Mouse (Mus musculus) hindbrain, embryonic 10.5 days (tissue): ENCODE measurements at regions not wholly inside any gene's neighbourhood (a gene's known extent, or its start where the extent isn't known, plus 50 kb on each side); places are given as distances from the start of the nearest gene placed in this dataset.
"Not testable (repeated sequence)": the region's sequence is repeated elsewhere in the genome, so short reads cannot be mapped to it uniquely, and the experiment has no call there.

ENCODE experiments used
- DNase-seq: peaks from one replicate; pipeline ENCODE4 v3.0.0-alpha.2; 2017; ENCODE audit warnings: low spot score
- H3K27ac ChIP-seq: fragments of 300-500 bp; sonication (generic); 2 replicates; pipeline ENCODE4 v1.5.1; 2016; ENCODE audit warnings: mild to moderate bottlenecking, moderate library complexity
- H3K27me3 ChIP-seq: fragments of 300-500 bp; sonication (generic); 2 replicates; pipeline ENCODE4 v1.6.1; 2016; ENCODE audit warnings: mild to moderate bottlenecking; ENCODE audit not compliant: poor library complexity, insufficient read depth, severe bottlenecking
- H3K36me3 ChIP-seq: fragments of 300-500 bp; sonication (generic); 2 replicates; pipeline ENCODE4 v1.6.1; 2016; ENCODE audit warnings: mild to moderate bottlenecking, moderate library complexity
- H3K4me1 ChIP-seq: fragments of 300-500 bp; sonication (generic); replicated peaks from 2 replicates; pipeline ENCODE4 v1.6.1; 2016; ENCODE audit warnings: mild to moderate bottlenecking
- H3K4me3 ChIP-seq: fragments of 300-500 bp; sonication (generic); 2 replicates; pipeline ENCODE4 v1.5.1; 2016; ENCODE audit warnings: mild to moderate bottlenecking, moderate library complexity
- H3K9me3 ChIP-seq: fragments of 300-500 bp; sonication (generic); 2 replicates; pipeline ENCODE4 v1.6.1; 2016; ENCODE audit warnings: mild to moderate bottlenecking, moderate library complexity
- WGBS: fragments of 180-500 bp; shearing (Covaris S2); methylation state at CpG from one replicate; pipeline ENCODE4 v1.1.7; 2016; 5-methylcytosine and 5-hydroxymethylcytosine counted together

GRCm38 (mm10) chr6:7374629-7375028, 180.1 kb upstream of the Tac1 start:
- Histone ChIP-seq H3K9me3 (no peaks in the 10 kb centered on the region), H3K27me3 (no peaks in the 10 kb centered on the region), H3K36me3 (no peaks in the 10 kb centered on the region), H3K27ac (no peak overlapping the region), H3K4me3 (no peak overlapping the region), H3K4me1 (peaks cover 5% of the 10 kb centered on the region; the same call in 1 of the 2 replicates)
- peak; percentile 3 for DNase-seq
- WGBS = 64% methylated on average over 4 of the region's 4 CpGs

GRCm38 (mm10) chr6:7375851-7376250, 178.8 kb upstream of the Tac1 start:
- Histone ChIP-seq H3K4me1 (peaks cover 5% of the 10 kb centered on the region; the same call in 1 of the 2 replicates), H3K27ac (no peak overlapping the region), H3K9me3 (no peaks in the 10 kb centered on the region), H3K36me3 (no peaks in the 10 kb centered on the region), H3K4me3 (no peak overlapping the region), H3K27me3 (no peaks in the 10 kb centered on the region)
- 93% methylated on average over 2 of the region's 2 CpGs for WGBS
- DNase-seq = no peak

- Histone ChIP-seq H3K9me3 (no peaks in the 10 kb centered on the region), H3K4me3 (no peak overlapping the region), H3K36me3 (no peaks in the 10 kb centered on the region), H3K27ac (no peak overlapping the region), H3K27me3 (no peaks in the 10 kb centered on the region), H3K4me1 (peaks cover 5% of the 10 kb centered on the region; the same call in 1 of the 2 replicates)
- WGBS = 68% methylated on average over 5 of the region's 5 CpGs
- DNase-seq = no peak
Observed at GRCm38 (mm10) chr6:7378651-7379050, 176.0 kb upstream of the Tac1 start.

GRCm38 (mm10) chr6:7424731-7425130, 129.9 kb upstream of the Tac1 start:
- Histone ChIP-seq H3K9me3 (no peaks in the 10 kb centered on the region), H3K27me3 (no peaks in the 10 kb centered on the region), H3K4me1 (no peaks in the 10 kb centered on the region), H3K27ac (no peak overlapping the region), H3K4me3 (no peak overlapping the region), H3K36me3 (no peaks in the 10 kb centered on the region)
- no peak for DNase-seq
- WGBS = 50% methylated on average over 2 of the region's 2 CpGs

- WGBS = 42% methylated on average over 3 of the region's 3 CpGs
- no peaks in the 10 kb centered on the region for H3K4me1 ChIP-seq
- no peak overlapping the region for H3K27ac ChIP-seq
- no peaks in the 10 kb centered on the region for H3K9me3 ChIP-seq
- no peaks in the 10 kb centered on the region for H3K36me3 ChIP-seq
- no peak for DNase-seq
- no peaks in the 10 kb centered on the region for H3K27me3 ChIP-seq
- no peak overlapping the region for H3K4me3 ChIP-seq
Observed at GRCm38 (mm10) chr6:7441725-7442124, 113.0 kb upstream of the Tac1 start.

- H3K4me1 ChIP-seq, H3K27ac ChIP-seq, H3K36me3 ChIP-seq, H3K27me3 ChIP-seq, DNase-seq, H3K4me3 ChIP-seq, H3K9me3 ChIP-seq: not testable (repeated sequence)
- WGBS = 61% methylated on average over 3 of the region's 3 CpGs
Observed at GRCm38 (mm10) chr6:7442286-7442685, 112.4 kb upstream of the Tac1 start.

GRCm38 (mm10) chr6:7455881-7456280, 98.8 kb upstream of the Tac1 start:
- no peak overlapping the region for H3K4me3 ChIP-seq
- WGBS = 90% methylated on average over 3 of the region's 3 CpGs
- DNase-seq = no peak

GRCm38 (mm10) chr6:7463896-7464295, 90.8 kb upstream of the Tac1 start:
- 87% methylated on average over 2 of the region's 2 CpGs for WGBS
- Histone ChIP-seq H3K27me3 (no peaks in the 10 kb centered on the region), H3K4me3 (no peak overlapping the region), H3K4me1 (no peaks in the 10 kb centered on the region), H3K9me3 (no peaks in the 10 kb centered on the region), H3K27ac (no peak overlapping the region), H3K36me3 (no peaks in the 10 kb centered on the region)
- no peak for DNase-seq

More at GRCm38 (mm10) chr6:7455881-7456280, 98.8 kb upstream of the Tac1 start:
- no peaks in the 10 kb centered on the region for H3K9me3 ChIP-seq
- no peaks in the 10 kb centered on the region for H3K27me3 ChIP-seq
- no peaks in the 10 kb centered on the region for H3K4me1 ChIP-seq
- no peak overlapping the region for H3K27ac ChIP-seq
- no peaks in the 10 kb centered on the region for H3K36me3 ChIP-seq

GRCm38 (mm10) chr6:7464346-7464745, 90.3 kb upstream of the Tac1 start:
- no peak for DNase-seq
- H3K4me3 ChIP-seq = no peak overlapping the region

GRCm38 (mm10) chr6:7472366-7473026, 82.2 kb upstream of the Tac1 start:
- no peak for DNase-seq

More at GRCm38 (mm10) chr6:7464346-7464745, 90.3 kb upstream of the Tac1 start:
- Histone ChIP-seq H3K27ac (no peak overlapping the region), H3K9me3 (no peaks in the 10 kb centered on the region), H3K36me3 (no peaks in the 10 kb centered on the region), H3K4me1 (no peaks in the 10 kb centered on the region), H3K27me3 (no peaks in the 10 kb centered on the region)
- WGBS = 81% methylated on average over 2 of the region's 2 CpGs

GRCm38 (mm10) chr6:7473730-7474129, 80.9 kb upstream of the Tac1 start:
- Histone ChIP-seq H3K9me3 (no peaks in the 10 kb centered on the region), H3K27me3 (no peaks in the 10 kb centered on the region), H3K36me3 (no peaks in the 10 kb centered on the region), H3K4me3 (no peak overlapping the region), H3K27ac (no peak overlapping the region), H3K4me1 (no peaks in the 10 kb centered on the region)
- 80% methylated on average over 3 of the region's 3 CpGs for WGBS
- DNase-seq = no peak

More at GRCm38 (mm10) chr6:7472366-7473026, 82.2 kb upstream of the Tac1 start:
- Histone ChIP-seq H3K27ac (no peak overlapping the region), H3K36me3 (no peaks in the 10 kb centered on the region), H3K9me3 (no peaks in the 10 kb centered on the region), H3K27me3 (no peaks in the 10 kb centered on the region), H3K4me3 (no peak overlapping the region), H3K4me1 (no peaks in the 10 kb centered on the region)
- 81% methylated on average over 7 of the region's 7 CpGs for WGBS

- Histone ChIP-seq H3K4me1 (no peaks in the 10 kb centered on the region), H3K36me3 (no peaks in the 10 kb centered on the region), H3K9me3 (no peaks in the 10 kb centered on the region), H3K4me3 (no peak overlapping the region), H3K27ac (no peak overlapping the region), H3K27me3 (no peaks in the 10 kb centered on the region)
- WGBS = 86% methylated on average over 1 of the region's 1 CpGs
- no peak for DNase-seq
Observed at GRCm38 (mm10) chr6:7476907-7477306, 77.8 kb upstream of the Tac1 start.

- 87% methylated on average over 2 of the region's 2 CpGs for WGBS
Observed at GRCm38 (mm10) chr6:7494299-7494698, 60.4 kb upstream of the Tac1 start.

GRCm38 (mm10) chr6:7496766-7497165, 57.9 kb upstream of the Tac1 start:
- Histone ChIP-seq H3K27ac (no peak overlapping the region), H3K27me3 (no peaks in the 10 kb centered on the region), H3K9me3 (no peaks in the 10 kb centered on the region), H3K36me3 (no peaks in the 10 kb centered on the region), H3K4me1 (no peaks in the 10 kb centered on the region), H3K4me3 (no peak overlapping the region)
- no peak for DNase-seq
- 68% methylated on average over 3 of the region's 3 CpGs for WGBS

More at GRCm38 (mm10) chr6:7494299-7494698, 60.4 kb upstream of the Tac1 start:
- no peaks in the 10 kb centered on the region for H3K27me3 ChIP-seq
- H3K27ac ChIP-seq = no peak overlapping the region
- no peaks in the 10 kb centered on the region for H3K9me3 ChIP-seq
- no peaks in the 10 kb centered on the region for H3K36me3 ChIP-seq
- no peaks in the 10 kb centered on the region for H3K4me1 ChIP-seq
- DNase-seq = no peak
- no peak overlapping the region for H3K4me3 ChIP-seq
